Mouse (Mus musculus) intestine, embryonic 16.5 days (tissue): ENCODE data around the gene Zfp275. TPM values are rescaled to one million over a fixed set of nuclear protein-coding genes. Genes with fewer than 3 reads are reported as not detected.

Experiments
- ATAC-seq: fragments of 200-750 bp; cut with Nextera tagmentation; 2 replicates; pipeline ENCODE4 v1.8.0; 2017; ENCODE audit warnings: moderate TSS enrichment, moderate library complexity
- H3K27ac ChIP-seq: fragments of 300-500 bp; sonication (generic); 2 replicates; pipeline ENCODE4 v1.5.1; 2014; ENCODE audit warnings: mild to moderate bottlenecking, low read length
- H3K27me3 ChIP-seq: fragments of 300-500 bp; sonication (generic); replicated peaks from 2 replicates; pipeline ENCODE4 v1.6.1; 2014; ENCODE audit warnings: low read length, control low read depth, mixed read lengths; ENCODE audit not compliant: control insufficient read depth, insufficient read depth
- H3K36me3 ChIP-seq: fragments of 300-500 bp; sonication (generic); 2 replicates; pipeline ENCODE4 v1.6.1; 2014; ENCODE audit warnings: low read length, control low read depth; ENCODE audit not compliant: control insufficient read depth, insufficient read depth
- H3K4me1 ChIP-seq: fragments of 300-500 bp; sonication (generic); 2 replicates; pipeline ENCODE4 v1.6.1; 2014; ENCODE audit warnings: low read length, control low read depth, mixed read lengths; ENCODE audit not compliant: control insufficient read depth, insufficient read depth
- H3K4me2 ChIP-seq: fragments of 300-500 bp; sonication (generic); 2 replicates; pipeline ENCODE4 v1.6.1; 2014; ENCODE audit warnings: low read depth, low read length, control low read depth
- H3K4me3 ChIP-seq: fragments of 300-500 bp; sonication (generic); 2 replicates; pipeline ENCODE4 v1.5.1; 2014; ENCODE audit warnings: mild to moderate bottlenecking, low read length
- H3K9ac ChIP-seq: fragments of 300-500 bp; sonication (generic); 2 replicates; pipeline ENCODE4 v1.6.1; 2014; ENCODE audit warnings: low read depth, low read length
- H3K9me3 ChIP-seq: fragments of 300-500 bp; sonication (generic); 2 replicates; pipeline ENCODE4 v1.6.1; 2016; ENCODE audit warnings: low read length, control low read depth; ENCODE audit not compliant: control insufficient read depth
- WGBS: fragments of 180-500 bp; shearing (Covaris S2); extraction: QIAGEN DNeasy Blood & Tissue Kit; methylation state at CpG from one replicate; pipeline ENCODE4 v1.1.7; 2014; 5-methylcytosine and 5-hydroxymethylcytosine counted together
- polyA plus RNA-seq: library from polyadenylated mRNA; unstranded; fragments of >200 nt; fragmentation: Nextera tagmentation; extraction: Ambion mirVana; gene quantifications from 2 replicates; pipeline ENCODE4 v1.2.1, GENCODE M21; 2015

The Zfp275 gene
- polyA plus RNA-seq, 1 experiment from 2014 or later, result 7.4 TPM

GRCm38 (mm10) chrX:73342941-73343735 is 717 bp downstream of the Zfp275 start:
- no peaks in the 10 kb centered on the region for H3K9me3 ChIP-seq
- H3K36me3 ChIP-seq, result no peaks in the 10 kb centered on the region
- H3K4me2 ChIP-seq, result peak overlapping the region; percentile 52
- H3K27me3 ChIP-seq, result no peaks in the 10 kb centered on the region
- peak; percentile 62 for ATAC-seq
- H3K9ac ChIP-seq, result peak overlapping the region; percentile 71
- 0 out of 2 replicates have a peak, but pooled peaks cover 3% of the 10 kb centered on the region for H3K4me1 ChIP-seq
- peak overlapping the region; percentile 58 for H3K4me3 ChIP-seq
- H3K27ac ChIP-seq, result no peak overlapping the region
- WGBS, result 17% methylated on average over 15 of the region's 15 CpGs

GRCm38 (mm10) chrX:73343802-73344201 is 1.4 kb downstream of the Zfp275 start:
- H3K4me2 ChIP-seq, result peak overlapping the region; percentile 52
- 79% methylated on average over 1 of the region's 1 CpGs for WGBS
- H3K36me3 ChIP-seq, result no peaks in the 10 kb centered on the region
- no peak overlapping the region for H3K4me3 ChIP-seq
- H3K9ac ChIP-seq, result no peak overlapping the region
- no peaks in the 10 kb centered on the region for H3K27me3 ChIP-seq
- H3K9me3 ChIP-seq, result no peaks in the 10 kb centered on the region
- no peak for ATAC-seq
- H3K4me1 ChIP-seq, result 0 out of 2 replicates have a peak, but pooled peaks cover 3% of the 10 kb centered on the region
- H3K27ac ChIP-seq, result no peak overlapping the region

GRCm38 (mm10) chrX:73344346-73344745 is 1.9 kb downstream of the Zfp275 start:
- H3K4me1 ChIP-seq, result 0 out of 2 replicates have a peak, but pooled peaks cover 3% of the 10 kb centered on the region
- H3K27ac ChIP-seq, result no peak overlapping the region
- 73% methylated on average over 1 of the region's 1 CpGs for WGBS
- ATAC-seq, result no peak
- H3K36me3 ChIP-seq, result no peaks in the 10 kb centered on the region
- no peak overlapping the region for H3K9ac ChIP-seq
- H3K4me2 ChIP-seq, result no peak overlapping the region
- H3K4me3 ChIP-seq, result no peak overlapping the region
- no peaks in the 10 kb centered on the region for H3K27me3 ChIP-seq
- no peaks in the 10 kb centered on the region for H3K9me3 ChIP-seq

GRCm38 (mm10) chrX:73356163-73356562 is 13.7 kb downstream of the Zfp275 start:
- Histone ChIP-seq H3K9ac (no peak overlapping the region), H3K27me3 (no peaks in the 10 kb centered on the region), H3K36me3 (peaks cover 12% of the 10 kb centered on the region; the same call in 1 of the 2 replicates), H3K4me2 (no peak overlapping the region), H3K4me1 (no peaks in the 10 kb centered on the region), H3K27ac (no peak overlapping the region), H3K9me3 (0 out of 2 replicates have a peak, but pooled peaks cover 4% of the 10 kb centered on the region), H3K4me3 (no peak overlapping the region)
- ATAC-seq, result no peak
- WGBS, result 93% methylated on average over 2 of the region's 2 CpGs

- 0 out of 2 replicates have a peak, but pooled peaks cover 4% of the 10 kb centered on the region for H3K9me3 ChIP-seq
- no peaks in the 10 kb centered on the region for H3K4me1 ChIP-seq
- peaks cover 12% of the 10 kb centered on the region; the same call in 1 of the 2 replicates for H3K36me3 ChIP-seq
- H3K27me3 ChIP-seq, result no peaks in the 10 kb centered on the region
- 92% methylated on average over 1 of the region's 1 CpGs for WGBS
- H3K9ac ChIP-seq, result no peak overlapping the region
- H3K4me3 ChIP-seq, result no peak overlapping the region
- H3K27ac ChIP-seq, result no peak overlapping the region
- no peak for ATAC-seq
- no peak overlapping the region for H3K4me2 ChIP-seq
These were observed 14.3 kb downstream of the Zfp275 start for GRCm38 (mm10) chrX:73356719-73357118.

- H3K9ac ChIP-seq, result no peak overlapping the region
- H3K27ac ChIP-seq, result no peak overlapping the region
- H3K4me2 ChIP-seq, result no peak overlapping the region
- H3K27me3 ChIP-seq, result no peaks in the 10 kb centered on the region
- no peaks in the 10 kb centered on the region for H3K9me3 ChIP-seq
- no peaks in the 10 kb centered on the region for H3K36me3 ChIP-seq
- no peak overlapping the region for H3K4me3 ChIP-seq
- H3K4me1 ChIP-seq, result no peaks in the 10 kb centered on the region
- no peak for ATAC-seq
These were observed 20.9 kb downstream of the Zfp275 start for GRCm38 (mm10) chrX:73363291-73363690.

- no peak overlapping the region for H3K4me3 ChIP-seq
- no peak overlapping the region for H3K4me2 ChIP-seq
- no peaks in the 10 kb centered on the region for H3K27me3 ChIP-seq
- H3K9ac ChIP-seq, result no peak overlapping the region
- no peaks in the 10 kb centered on the region for H3K9me3 ChIP-seq
- WGBS, result 63% methylated on average over 6 of the region's 6 CpGs
- H3K27ac ChIP-seq, result no peak overlapping the region
- no peaks in the 10 kb centered on the region for H3K36me3 ChIP-seq
- no peak for ATAC-seq
- no peaks in the 10 kb centered on the region for H3K4me1 ChIP-seq
These were observed 42.0 kb downstream of the Zfp275 start for GRCm38 (mm10) chrX:73384419-73384818.

- H3K9ac ChIP-seq, result no peak overlapping the region
- no peak overlapping the region for H3K4me2 ChIP-seq
- no peak overlapping the region for H3K4me3 ChIP-seq
- no peak for ATAC-seq
- 22% methylated on average over 1 of the region's 1 CpGs for WGBS
- H3K27ac ChIP-seq, result no peak overlapping the region
- H3K4me1 ChIP-seq, result no peaks in the 10 kb centered on the region
- no peaks in the 10 kb centered on the region for H3K36me3 ChIP-seq
- H3K9me3 ChIP-seq, result no peaks in the 10 kb centered on the region
- H3K27me3 ChIP-seq, result no peaks in the 10 kb centered on the region
These were observed 42.5 kb downstream of the Zfp275 start for GRCm38 (mm10) chrX:73384924-73385323.

GRCm38 (mm10) chrX:73391481-73391880 is 49.1 kb downstream of the Zfp275 start:
- ATAC-seq, result no peak
- Histone ChIP-seq H3K27me3 (no peaks in the 10 kb centered on the region), H3K27ac (no peak overlapping the region), H3K4me2 (no peak overlapping the region), H3K4me3 (no peak overlapping the region), H3K9me3 (no peaks in the 10 kb centered on the region), H3K4me1 (no peaks in the 10 kb centered on the region), H3K9ac (no peak overlapping the region), H3K36me3 (no peaks in the 10 kb centered on the region)
- WGBS, result 86% methylated on average over 4 of the region's 4 CpGs
